Mouse (Mus musculus): ENCODE measurements around the gene Axin2.

GRCm38 (mm10) chr11:108930612-108931011, 10.5 kb downstream of the Axin2 start:
- TF ChIP-seq CTCF (IDR thresholded peaks at IDR 0.05; ENCODE audit: low read depth) = no peak
- no peak for TF ChIP-seq EP300 (IDR thresholded peaks at IDR 0.05; ENCODE audit: low read depth)

Data from heart, postnatal 0 days (tissue).